Mouse (Mus musculus): ENCODE data around the gene Myo6. TPM values are rescaled to one million over a fixed set of nuclear protein-coding genes. Genes with fewer than 3 reads are reported as not detected.

The Myo6 gene
- polyA plus RNA-seq, 1 experiment from 2014 or later: 50.6 TPM

- H3K36me3 ChIP-seq (ENCODE audit: control insufficient read depth, insufficient read depth, low read length): peaks cover 6% of the 10 kb centered on the region
- H3K4me1 ChIP-seq (ENCODE audit: control insufficient read depth, insufficient read depth, low read length): 0 out of 2 replicates have a peak, but pooled peaks cover 2% of the 10 kb centered on the region
- no peak overlapping the region for H3K27ac ChIP-seq (ENCODE audit: low read length)
- WGBS: 48% methylated on average over 2 of the region's 2 CpGs
- ATAC-seq (ENCODE audit: insufficient number of reproducible peaks, insufficient read depth, low FRiP score, low read depth): no peak
- no peaks in the 10 kb centered on the region for H3K9me3 ChIP-seq (ENCODE audit: control insufficient read depth, low read depth, low read length)
- no peak overlapping the region for H3K4me3 ChIP-seq (ENCODE audit: low read depth, low read length)
- no peaks in the 10 kb centered on the region for H3K27me3 ChIP-seq (ENCODE audit: control insufficient read depth, insufficient read depth, low read length)
- no peak overlapping the region for H3K9ac ChIP-seq (replicated peaks; ENCODE audit: low read depth, low read length)
- H3K4me2 ChIP-seq (replicated peaks; ENCODE audit: low read depth, low read length): no peak overlapping the region
These were observed 112.3 kb downstream of the Myo6 start for GRCm38 (mm10) chr9:80277157-80277556.

GRCm38 (mm10) chr9:80277770-80278169 is 112.9 kb downstream of the Myo6 start:
- H3K36me3 ChIP-seq (ENCODE audit: control insufficient read depth, insufficient read depth, low read length): peaks cover 6% of the 10 kb centered on the region; the same call in 1 of the 2 replicates
- WGBS: 80% methylated on average over 6 of the region's 6 CpGs

GRCm38 (mm10) chr9:80280724-80281123 is 115.9 kb downstream of the Myo6 start:
- Histone ChIP-seq H3K9ac (replicated peaks; ENCODE audit: low read depth, low read length) (no peak overlapping the region), H3K4me2 (replicated peaks; ENCODE audit: low read depth, low read length) (no peak overlapping the region), H3K4me1 (ENCODE audit: control insufficient read depth, insufficient read depth, low read length) (no peaks in the 10 kb centered on the region), H3K27me3 (ENCODE audit: control insufficient read depth, insufficient read depth, low read length) (no peaks in the 10 kb centered on the region), H3K27ac (ENCODE audit: low read length) (no peak overlapping the region), H3K36me3 (ENCODE audit: control insufficient read depth, insufficient read depth, low read length) (peaks cover 10% of the 10 kb centered on the region; the same call in 1 of the 2 replicates), H3K9me3 (ENCODE audit: control insufficient read depth, low read depth, low read length) (no peaks in the 10 kb centered on the region), H3K4me3 (ENCODE audit: low read depth, low read length) (no peak overlapping the region)
- no peak for ATAC-seq (ENCODE audit: insufficient number of reproducible peaks, insufficient read depth, low FRiP score, low read depth)
- WGBS: 97% methylated on average over 1 of the region's 1 CpGs

More at GRCm38 (mm10) chr9:80277770-80278169, 112.9 kb downstream of the Myo6 start:
- Histone ChIP-seq H3K4me3 (ENCODE audit: low read depth, low read length) (no peak overlapping the region), H3K27me3 (ENCODE audit: control insufficient read depth, insufficient read depth, low read length) (no peaks in the 10 kb centered on the region), H3K9me3 (ENCODE audit: control insufficient read depth, low read depth, low read length) (no peaks in the 10 kb centered on the region), H3K9ac (replicated peaks; ENCODE audit: low read depth, low read length) (no peak overlapping the region), H3K4me2 (replicated peaks; ENCODE audit: low read depth, low read length) (no peak overlapping the region), H3K27ac (ENCODE audit: low read length) (no peak overlapping the region), H3K4me1 (ENCODE audit: control insufficient read depth, insufficient read depth, low read length) (0 out of 2 replicates have a peak, but pooled peaks cover 2% of the 10 kb centered on the region)
- ATAC-seq (ENCODE audit: insufficient number of reproducible peaks, insufficient read depth, low FRiP score, low read depth): no peak

GRCm38 (mm10) chr9:80282426-80282825 is 117.6 kb downstream of the Myo6 start:
- H3K9ac ChIP-seq (replicated peaks; ENCODE audit: low read depth, low read length): no peak overlapping the region
- no peaks in the 10 kb centered on the region for H3K9me3 ChIP-seq (ENCODE audit: control insufficient read depth, low read depth, low read length)
- ATAC-seq (ENCODE audit: insufficient number of reproducible peaks, insufficient read depth, low FRiP score, low read depth): no peak
- WGBS: 92% methylated on average over 3 of the region's 3 CpGs
- no peaks in the 10 kb centered on the region for H3K27me3 ChIP-seq (ENCODE audit: control insufficient read depth, insufficient read depth, low read length)
- H3K4me2 ChIP-seq (replicated peaks; ENCODE audit: low read depth, low read length): no peak overlapping the region
- H3K4me1 ChIP-seq (ENCODE audit: control insufficient read depth, insufficient read depth, low read length): no peaks in the 10 kb centered on the region
- no peak overlapping the region for H3K4me3 ChIP-seq (ENCODE audit: low read depth, low read length)
- no peak overlapping the region for H3K27ac ChIP-seq (ENCODE audit: low read length)
- peaks cover 10% of the 10 kb centered on the region; the same call in 1 of the 2 replicates for H3K36me3 ChIP-seq (ENCODE audit: control insufficient read depth, insufficient read depth, low read length)

GRCm38 (mm10) chr9:80284539-80285174 is 119.8 kb downstream of the Myo6 start:
- Histone ChIP-seq H3K9me3 (ENCODE audit: control insufficient read depth, low read depth, low read length) (no peaks in the 10 kb centered on the region), H3K36me3 (ENCODE audit: control insufficient read depth, insufficient read depth, low read length) (peaks cover 10% of the 10 kb centered on the region; the same call in 1 of the 2 replicates), H3K27me3 (ENCODE audit: control insufficient read depth, insufficient read depth, low read length) (no peaks in the 10 kb centered on the region), H3K4me1 (ENCODE audit: control insufficient read depth, insufficient read depth, low read length) (no peaks in the 10 kb centered on the region), H3K27ac (ENCODE audit: low read length) (no peak overlapping the region), H3K4me2 (replicated peaks; ENCODE audit: low read depth, low read length) (no peak overlapping the region), H3K9ac (replicated peaks; ENCODE audit: low read depth, low read length) (no peak overlapping the region), H3K4me3 (ENCODE audit: low read depth, low read length) (no peak overlapping the region)
- WGBS: 81% methylated on average over 2 of the region's 2 CpGs
- no peak for ATAC-seq (ENCODE audit: insufficient number of reproducible peaks, insufficient read depth, low FRiP score, low read depth)

- no peaks in the 10 kb centered on the region for H3K9me3 ChIP-seq (ENCODE audit: control insufficient read depth, low read depth, low read length)
- no peak overlapping the region for H3K4me2 ChIP-seq (replicated peaks; ENCODE audit: low read depth, low read length)
- no peak overlapping the region for H3K4me3 ChIP-seq (ENCODE audit: low read depth, low read length)
- no peaks in the 10 kb centered on the region for H3K4me1 ChIP-seq (ENCODE audit: control insufficient read depth, insufficient read depth, low read length)
- WGBS: 88% methylated on average over 7 of the region's 7 CpGs
- peaks cover 10% of the 10 kb centered on the region; the same call in 1 of the 2 replicates for H3K36me3 ChIP-seq (ENCODE audit: control insufficient read depth, insufficient read depth, low read length)
- ATAC-seq (ENCODE audit: insufficient number of reproducible peaks, insufficient read depth, low FRiP score, low read depth): no peak
- H3K27ac ChIP-seq (ENCODE audit: low read length): no peak overlapping the region
- H3K27me3 ChIP-seq (ENCODE audit: control insufficient read depth, insufficient read depth, low read length): no peaks in the 10 kb centered on the region
- no peak overlapping the region for H3K9ac ChIP-seq (replicated peaks; ENCODE audit: low read depth, low read length)
These were observed 122.0 kb downstream of the Myo6 start for GRCm38 (mm10) chr9:80286845-80287244.

- ATAC-seq (ENCODE audit: insufficient number of reproducible peaks, insufficient read depth, low FRiP score, low read depth): no peak
- H3K9ac ChIP-seq (replicated peaks; ENCODE audit: low read depth, low read length): no peak overlapping the region
- H3K9me3 ChIP-seq (ENCODE audit: control insufficient read depth, low read depth, low read length): no peaks in the 10 kb centered on the region
- H3K4me2 ChIP-seq (replicated peaks; ENCODE audit: low read depth, low read length): no peak overlapping the region
- H3K27me3 ChIP-seq (ENCODE audit: control insufficient read depth, insufficient read depth, low read length): no peaks in the 10 kb centered on the region
- no peak overlapping the region for H3K27ac ChIP-seq (ENCODE audit: low read length)
- H3K4me1 ChIP-seq (ENCODE audit: control insufficient read depth, insufficient read depth, low read length): no peaks in the 10 kb centered on the region
- no peak overlapping the region for H3K4me3 ChIP-seq (ENCODE audit: low read depth, low read length)
- H3K36me3 ChIP-seq (ENCODE audit: control insufficient read depth, insufficient read depth, low read length): peaks cover 3% of the 10 kb centered on the region; the same call in 1 of the 2 replicates
- WGBS: 43% methylated on average over 2 of the region's 2 CpGs
These were observed 128.3 kb downstream of the Myo6 start for GRCm38 (mm10) chr9:80293056-80293584.

GRCm38 (mm10) chr9:80296086-80296485 is 131.3 kb downstream of the Myo6 start:
- no peaks in the 10 kb centered on the region for H3K4me1 ChIP-seq (ENCODE audit: control insufficient read depth, insufficient read depth, low read length)
- H3K4me3 ChIP-seq (ENCODE audit: low read depth, low read length): no peak overlapping the region
- no peaks in the 10 kb centered on the region for H3K9me3 ChIP-seq (ENCODE audit: control insufficient read depth, low read depth, low read length)
- peaks cover 4% of the 10 kb centered on the region for H3K36me3 ChIP-seq (ENCODE audit: control insufficient read depth, insufficient read depth, low read length)
- H3K9ac ChIP-seq (replicated peaks; ENCODE audit: low read depth, low read length): no peak overlapping the region
- H3K27ac ChIP-seq (ENCODE audit: low read length): no peak overlapping the region
- ATAC-seq (ENCODE audit: insufficient number of reproducible peaks, insufficient read depth, low FRiP score, low read depth): no peak
- no peaks in the 10 kb centered on the region for H3K27me3 ChIP-seq (ENCODE audit: control insufficient read depth, insufficient read depth, low read length)
- 70% methylated on average over 4 of the region's 4 CpGs for WGBS
- H3K4me2 ChIP-seq (replicated peaks; ENCODE audit: low read depth, low read length): no peak overlapping the region

All from stomach, embryonic 14.5 days (tissue).